Mouse (Mus musculus): ENCODE measurements at regions not wholly inside any gene's neighbourhood (a gene's known extent, or its start where the extent isn't known, plus 50 kb on each side); places are given as distances from the start of the nearest gene placed in this dataset.

DNA sequence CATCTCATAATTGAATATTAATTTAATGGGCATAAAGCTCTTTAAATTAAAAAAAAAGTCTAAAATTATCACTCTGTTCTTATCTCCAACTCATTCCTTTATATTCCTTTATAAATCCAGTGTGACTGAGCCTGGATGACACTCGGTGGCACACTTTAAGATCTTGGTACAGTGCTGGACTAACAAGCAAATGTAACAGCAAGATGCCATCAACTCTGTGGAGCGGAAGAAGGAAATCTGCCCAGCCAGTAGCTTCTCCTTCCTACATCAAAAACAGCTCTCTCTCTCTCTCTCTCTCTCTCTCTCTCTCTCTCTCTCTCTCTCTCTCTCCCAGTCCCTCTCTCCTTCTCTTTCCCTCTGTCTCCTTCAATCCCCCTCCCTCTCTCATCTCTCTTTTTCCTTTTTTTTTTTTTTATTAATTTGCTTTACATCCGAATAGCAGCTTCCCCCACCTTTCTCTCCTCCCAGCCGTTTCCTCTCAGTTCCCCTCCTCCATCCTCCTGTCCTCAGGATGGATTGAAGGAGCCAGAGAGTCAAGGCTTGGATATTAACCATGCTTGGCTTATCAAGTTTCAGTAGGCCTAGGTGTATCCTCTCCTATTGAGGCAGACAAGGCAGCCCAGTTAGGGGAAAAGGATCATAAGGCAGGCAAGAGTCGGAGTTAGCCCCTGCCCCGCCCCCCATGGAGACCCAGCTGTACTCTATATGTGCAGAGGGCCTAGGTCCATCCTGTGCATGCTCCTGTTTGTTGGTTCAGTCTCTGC is 130.4 kb upstream of the Tmtc2 start:
- H3K4me1 ChIP-seq (ENCODE audit: control insufficient read depth, insufficient read depth, low read length): no peaks in the 10 kb centered on the region
- WGBS: 69% methylated on average over 6 of the region's 6 CpGs
- no peak overlapping the region for H3K4me3 ChIP-seq (ENCODE audit: low read depth, low read length)

DNA sequence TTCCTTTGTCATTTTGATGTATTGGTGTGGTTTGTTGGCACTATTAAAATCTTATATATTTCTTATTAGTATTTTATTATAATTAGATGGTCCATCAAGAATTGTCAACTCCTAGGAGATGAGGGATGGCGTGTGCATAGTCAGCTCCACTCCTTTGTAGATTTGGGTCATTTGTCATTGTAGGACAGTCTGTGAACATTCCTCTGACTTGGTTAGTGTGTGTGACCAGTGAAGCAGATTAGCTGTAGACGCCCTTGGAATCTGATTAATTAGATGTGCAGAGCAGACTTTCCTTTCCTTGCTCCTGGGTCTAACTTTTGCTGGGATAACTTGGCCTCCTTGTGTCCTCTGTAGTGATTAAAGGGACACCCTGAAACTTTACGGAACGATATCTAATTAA is 118.9 kb upstream of the Tmtc2 start:
- Histone ChIP-seq H3K9ac (replicated peaks; ENCODE audit: low read length) (no peak overlapping the region), H3K4me3 (ENCODE audit: low read depth, low read length) (no peak overlapping the region), H3K36me3 (replicated peaks; ENCODE audit: control insufficient read depth, insufficient read depth, low read depth, low read length) (no peaks in the 10 kb centered on the region), H3K27me3 (ENCODE audit: control insufficient read depth, insufficient read depth, low read length) (no peaks in the 10 kb centered on the region), H3K4me2 (ENCODE audit: low read depth, low read length) (no peak overlapping the region), H3K27ac (replicated peaks; ENCODE audit: low read depth, low read length) (no peak overlapping the region), H3K9me3 (replicated peaks; ENCODE audit: control insufficient read depth, low read length) (no peaks in the 10 kb centered on the region), H3K4me1 (ENCODE audit: control insufficient read depth, insufficient read depth, low read length) (no peaks in the 10 kb centered on the region)
- 74% methylated on average over 4 of the region's 4 CpGs for WGBS
- DNase-seq (ENCODE audit: low spot score) (no peak), ATAC-seq (replicated peaks; ENCODE audit: insufficient number of reproducible peaks, low FRiP score, low TSS enrichment, low read depth) (no peak)

More for the DNA sequence above, 130.4 kb upstream of the Tmtc2 start:
- ATAC-seq (replicated peaks; ENCODE audit: insufficient number of reproducible peaks, low FRiP score, low TSS enrichment, low read depth) (no peak), DNase-seq (ENCODE audit: low spot score) (no peak)
- no peak overlapping the region for H3K4me2 ChIP-seq (ENCODE audit: low read depth, low read length)
- H3K9ac ChIP-seq (replicated peaks; ENCODE audit: low read length): no peak overlapping the region
- no peaks in the 10 kb centered on the region for H3K36me3 ChIP-seq (replicated peaks; ENCODE audit: control insufficient read depth, insufficient read depth, low read depth, low read length)
- no peaks in the 10 kb centered on the region for H3K27me3 ChIP-seq (ENCODE audit: control insufficient read depth, insufficient read depth, low read length)
- no peak overlapping the region for H3K27ac ChIP-seq (replicated peaks; ENCODE audit: low read depth, low read length)
- no peaks in the 10 kb centered on the region for H3K9me3 ChIP-seq (replicated peaks; ENCODE audit: control insufficient read depth, low read length)

DNA sequence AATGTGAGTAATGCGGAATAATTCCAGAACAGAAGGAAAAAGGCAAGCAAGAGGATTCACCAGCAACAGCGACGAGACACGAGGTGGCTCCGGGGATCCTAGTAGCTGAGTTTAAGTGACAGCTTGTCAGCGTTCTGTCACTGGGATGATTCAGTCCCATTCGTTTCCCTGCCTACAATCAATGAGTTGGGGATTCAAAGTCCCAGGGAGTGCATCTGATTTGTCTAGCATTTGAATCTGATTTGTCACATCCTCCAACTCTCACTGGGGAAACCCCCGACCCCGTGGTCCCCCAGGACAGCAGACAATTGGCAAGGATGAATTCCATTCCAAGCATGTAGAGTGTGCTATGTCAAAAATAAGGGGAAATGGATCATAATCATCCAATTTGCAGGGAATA is 115.1 kb upstream of the Tmtc2 start:
- H3K27ac ChIP-seq (replicated peaks; ENCODE audit: low read depth, low read length): no peak overlapping the region
- no peak for ATAC-seq (replicated peaks; ENCODE audit: insufficient number of reproducible peaks, low FRiP score, low TSS enrichment, low read depth)

DNA sequence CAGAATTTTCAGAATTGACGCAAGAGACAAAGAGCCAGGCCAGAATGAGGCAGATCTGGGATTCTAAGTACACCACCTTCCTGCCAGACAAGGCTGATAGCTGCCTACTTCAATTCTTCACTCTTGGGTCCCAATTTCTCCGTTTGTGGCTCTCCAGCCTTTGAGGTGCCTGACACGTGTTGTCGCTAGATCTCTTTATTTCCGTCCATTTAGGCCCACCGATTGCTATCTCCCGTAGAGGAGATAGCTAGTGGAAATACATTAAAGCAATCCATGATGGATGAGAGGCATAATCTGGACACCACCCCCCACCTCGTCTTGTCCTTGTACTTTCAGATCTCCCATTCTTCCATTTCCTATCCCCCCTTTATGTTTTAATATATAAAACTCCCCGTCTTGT is 114.6 kb upstream of the Tmtc2 start:
- DNase-seq (ENCODE audit: low spot score): no peak
- no peaks in the 10 kb centered on the region for H3K36me3 ChIP-seq (replicated peaks; ENCODE audit: control insufficient read depth, insufficient read depth, low read depth, low read length)
- no peak for ATAC-seq (replicated peaks; ENCODE audit: insufficient number of reproducible peaks, low FRiP score, low TSS enrichment, low read depth)
- WGBS: 86% methylated on average over 9 of the region's 9 CpGs
- no peaks in the 10 kb centered on the region for H3K27me3 ChIP-seq (ENCODE audit: control insufficient read depth, insufficient read depth, low read length)
- H3K9ac ChIP-seq (replicated peaks; ENCODE audit: low read length): no peak overlapping the region
- no peak overlapping the region for H3K4me2 ChIP-seq (ENCODE audit: low read depth, low read length)
- no peak overlapping the region for H3K4me3 ChIP-seq (ENCODE audit: low read depth, low read length)
- no peaks in the 10 kb centered on the region for H3K9me3 ChIP-seq (replicated peaks; ENCODE audit: control insufficient read depth, low read length)
- H3K27ac ChIP-seq (replicated peaks; ENCODE audit: low read depth, low read length): no peak overlapping the region
- H3K4me1 ChIP-seq (ENCODE audit: control insufficient read depth, insufficient read depth, low read length): no peaks in the 10 kb centered on the region

More for the DNA sequence above, 115.1 kb upstream of the Tmtc2 start:
- 64% methylated on average over 9 of the region's 9 CpGs for WGBS
- DNase-seq (ENCODE audit: low spot score): no peak
- Histone ChIP-seq H3K4me1 (ENCODE audit: control insufficient read depth, insufficient read depth, low read length) (no peaks in the 10 kb centered on the region), H3K4me3 (ENCODE audit: low read depth, low read length) (no peak overlapping the region), H3K9ac (replicated peaks; ENCODE audit: low read length) (no peak overlapping the region), H3K4me2 (ENCODE audit: low read depth, low read length) (no peak overlapping the region), H3K9me3 (replicated peaks; ENCODE audit: control insufficient read depth, low read length) (no peaks in the 10 kb centered on the region), H3K36me3 (replicated peaks; ENCODE audit: control insufficient read depth, insufficient read depth, low read depth, low read length) (no peaks in the 10 kb centered on the region), H3K27me3 (ENCODE audit: control insufficient read depth, insufficient read depth, low read length) (no peaks in the 10 kb centered on the region)

DNA sequence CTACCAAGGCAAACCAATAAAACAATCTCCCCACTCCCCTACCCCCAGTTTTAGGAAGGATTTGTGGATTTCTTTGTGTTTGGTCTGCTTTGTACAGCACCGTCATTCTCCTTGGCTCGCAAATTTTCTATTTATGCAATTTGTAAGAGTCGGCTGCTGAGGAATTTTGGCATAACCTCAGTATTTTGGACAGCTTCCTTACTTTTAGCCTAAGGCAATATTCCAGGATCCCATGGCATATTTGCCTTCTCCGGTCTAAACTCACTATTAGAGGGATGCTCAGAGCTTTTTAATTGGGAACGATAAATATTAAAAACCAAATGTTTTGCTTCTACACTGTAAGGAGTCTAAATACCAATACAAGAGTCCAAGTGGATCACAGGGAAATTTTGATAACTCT is 112.6 kb upstream of the Tmtc2 start:
- Histone ChIP-seq H3K4me3 (ENCODE audit: low read depth, low read length) (no peak overlapping the region), H3K27ac (replicated peaks; ENCODE audit: low read depth, low read length) (no peak overlapping the region), H3K4me2 (ENCODE audit: low read depth, low read length) (no peak overlapping the region), H3K27me3 (ENCODE audit: control insufficient read depth, insufficient read depth, low read length) (no peaks in the 10 kb centered on the region), H3K36me3 (replicated peaks; ENCODE audit: control insufficient read depth, insufficient read depth, low read depth, low read length) (no peaks in the 10 kb centered on the region), H3K4me1 (ENCODE audit: control insufficient read depth, insufficient read depth, low read length) (no peaks in the 10 kb centered on the region), H3K9ac (replicated peaks; ENCODE audit: low read length) (no peak overlapping the region), H3K9me3 (replicated peaks; ENCODE audit: control insufficient read depth, low read length) (no peaks in the 10 kb centered on the region)
- ATAC-seq (replicated peaks; ENCODE audit: insufficient number of reproducible peaks, low FRiP score, low TSS enrichment, low read depth) (no peak), DNase-seq (ENCODE audit: low spot score) (no peak)
- WGBS: 92% methylated on average over 5 of the region's 5 CpGs

DNA sequence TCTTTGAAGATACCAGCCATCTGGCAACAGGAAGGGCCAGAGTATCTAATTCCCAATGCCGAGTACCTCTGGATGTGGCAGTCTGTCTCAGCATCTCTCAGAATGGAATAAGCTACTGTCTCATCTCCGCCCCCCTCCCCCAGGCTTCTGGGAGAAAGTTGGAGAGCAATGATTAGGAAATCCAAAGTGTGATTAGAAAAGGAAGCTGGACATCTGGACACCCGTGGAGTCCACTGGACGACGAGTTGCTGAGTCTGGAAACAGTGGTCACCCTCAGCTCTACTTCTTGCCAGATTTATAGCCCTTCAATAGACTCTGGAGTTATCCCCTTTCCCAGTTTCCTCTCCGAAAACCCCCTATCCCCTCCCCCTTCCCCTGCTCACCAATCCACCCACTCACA is 105.3 kb upstream of the Tmtc2 start:
- no peaks in the 10 kb centered on the region for H3K27me3 ChIP-seq (ENCODE audit: control insufficient read depth, insufficient read depth, low read length)
- H3K9me3 ChIP-seq (replicated peaks; ENCODE audit: control insufficient read depth, low read length): no peaks in the 10 kb centered on the region
- no peak overlapping the region for H3K4me3 ChIP-seq (ENCODE audit: low read depth, low read length)
- H3K9ac ChIP-seq (replicated peaks; ENCODE audit: low read length): no peak overlapping the region
- no peak for DNase-seq (ENCODE audit: low spot score)
- no peaks in the 10 kb centered on the region for H3K4me1 ChIP-seq (ENCODE audit: control insufficient read depth, insufficient read depth, low read length)
- 90% methylated on average over 6 of the region's 6 CpGs for WGBS
- H3K4me2 ChIP-seq (ENCODE audit: low read depth, low read length): no peak overlapping the region
- no peak overlapping the region for H3K27ac ChIP-seq (replicated peaks; ENCODE audit: low read depth, low read length)
- H3K36me3 ChIP-seq (replicated peaks; ENCODE audit: control insufficient read depth, insufficient read depth, low read depth, low read length): no peaks in the 10 kb centered on the region
- no peak for ATAC-seq (replicated peaks; ENCODE audit: insufficient number of reproducible peaks, low FRiP score, low TSS enrichment, low read depth)

DNA sequence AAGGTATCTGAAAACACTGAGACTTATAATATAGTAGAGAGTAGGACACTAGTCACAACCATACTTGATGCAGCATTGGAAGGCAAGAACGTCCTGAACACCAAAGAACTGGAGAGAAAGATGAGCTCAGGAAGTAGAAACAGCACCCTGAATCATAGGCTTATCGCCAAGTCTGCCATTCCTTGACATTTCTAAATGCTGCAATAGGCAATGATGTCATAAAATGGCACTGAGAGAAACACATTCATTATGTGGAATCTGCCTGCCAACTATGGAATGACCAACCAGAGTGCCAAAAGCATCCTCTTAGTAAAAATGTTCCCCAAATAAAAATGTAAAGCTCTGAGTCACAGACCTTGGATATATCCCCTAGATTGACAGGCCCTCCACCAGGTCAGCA is 92.7 kb upstream of the Tmtc2 start:
- Histone ChIP-seq H3K4me1 (ENCODE audit: control insufficient read depth, insufficient read depth, low read length) (no peaks in the 10 kb centered on the region), H3K4me2 (ENCODE audit: low read depth, low read length) (no peak overlapping the region), H3K9ac (replicated peaks; ENCODE audit: low read length) (no peak overlapping the region), H3K27me3 (ENCODE audit: control insufficient read depth, insufficient read depth, low read length) (no peaks in the 10 kb centered on the region), H3K27ac (replicated peaks; ENCODE audit: low read depth, low read length) (no peak overlapping the region), H3K36me3 (replicated peaks; ENCODE audit: control insufficient read depth, insufficient read depth, low read depth, low read length) (no peaks in the 10 kb centered on the region), H3K9me3 (replicated peaks; ENCODE audit: control insufficient read depth, low read length) (no peaks in the 10 kb centered on the region), H3K4me3 (ENCODE audit: low read depth, low read length) (no peak overlapping the region)
- DNase-seq (ENCODE audit: low spot score): no peak
- WGBS: 76% methylated on average over 2 of the region's 2 CpGs
- no peak for ATAC-seq (replicated peaks; ENCODE audit: insufficient number of reproducible peaks, low FRiP score, low TSS enrichment, low read depth)

DNA sequence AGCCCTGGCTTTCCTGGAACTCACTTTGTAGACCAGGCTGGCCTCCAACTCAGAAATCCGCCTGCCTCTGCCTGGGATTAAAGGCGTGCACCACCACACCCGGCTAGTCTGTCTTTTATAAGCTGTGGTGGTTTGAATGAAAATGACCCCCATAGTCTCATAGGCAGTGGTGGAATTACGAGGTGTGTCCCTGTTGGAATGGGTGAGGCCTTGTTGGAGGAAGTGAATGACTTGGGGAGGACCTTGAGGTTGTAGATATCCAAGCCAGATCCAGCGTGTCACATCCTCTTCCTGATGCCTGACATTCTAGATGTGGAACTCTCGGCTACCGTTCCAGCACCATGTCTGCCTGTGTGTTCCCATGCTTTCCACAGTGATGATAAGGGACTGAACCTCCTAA is 86.5 kb upstream of the Tmtc2 start:
- no peaks in the 10 kb centered on the region for H3K4me1 ChIP-seq (ENCODE audit: control insufficient read depth, insufficient read depth, low read length)
- no peaks in the 10 kb centered on the region for H3K36me3 ChIP-seq (replicated peaks; ENCODE audit: control insufficient read depth, insufficient read depth, low read depth, low read length)
- no peak overlapping the region for H3K4me2 ChIP-seq (ENCODE audit: low read depth, low read length)
- DNase-seq (ENCODE audit: low spot score) (no peak), ATAC-seq (replicated peaks; ENCODE audit: insufficient number of reproducible peaks, low FRiP score, low TSS enrichment, low read depth) (no peak)
- H3K27me3 ChIP-seq (ENCODE audit: control insufficient read depth, insufficient read depth, low read length): no peaks in the 10 kb centered on the region
- WGBS: 86% methylated on average over 7 of the region's 7 CpGs
- H3K27ac ChIP-seq (replicated peaks; ENCODE audit: low read depth, low read length): no peak overlapping the region
- H3K9me3 ChIP-seq (replicated peaks; ENCODE audit: control insufficient read depth, low read length): no peaks in the 10 kb centered on the region
- no peak overlapping the region for H3K9ac ChIP-seq (replicated peaks; ENCODE audit: low read length)
- no peak overlapping the region for H3K4me3 ChIP-seq (ENCODE audit: low read depth, low read length)

Data from embryonic facial prominence, embryonic 11.5 days (tissue).